Mouse (Mus musculus): ENCODE results near the gene Nudt3. TPM values are rescaled to one million over a fixed set of nuclear protein-coding genes. Genes with fewer than 3 reads are reported as not detected.

Nudt3 gene
- 10 to 100 TPM; 76.6 to 97.6 TPM for polyA plus RNA-seq (2017; shearing (Covaris generic))

GRCm38 (mm10) chr17:27623360-27624326, at the start of gene Nudt3:
Gene Nudt3, minus strand, starts transcription at chr17:27623495.

GRCm38 (mm10) chr17:27655089-27656010, 32.1 kb upstream of the Nudt3 start, which contains the start of gene Pacsin1:
Gene Pacsin1, plus strand, starts transcription at chr17:27655509.

GRCm38 (mm10) chr17:27636132-27637020, 13.1 kb upstream of the Nudt3 start, which contains the start of gene Rps10:
Gene Rps10, minus strand, starts transcription at chr17:27636669.

GRCm38 (mm10) chr17:27634871-27635574, 11.7 kb upstream of the Nudt3 start, which contains the start of gene RPS10-NUDT3:
Gene RPS10-NUDT3, minus strand, starts transcription at chr17:27635222.

GRCm38 (mm10) chr17:27565163-27565941, 57.9 kb downstream of the Nudt3 start, which contains the start of gene AI413582:
Gene AI413582, minus strand, starts transcription at chr17:27565756.

GRCm38 (mm10) chr17:27556315-27557011, 66.8 kb downstream of the Nudt3 start, which contains the start of gene Hmga1:
Gene Hmga1, plus strand, starts transcription at chr17:27556497.

Other genes starting within 250 kb of the Nudt3 start
- gene Grm4, start 102.1 kb downstream of the Nudt3 start, polyA plus RNA-seq (2017; shearing (Covaris generic)), result under 1 TPM in 1 of 2 experiments, not detected in 1; 0.66 TPM
- 10 to 100 TPM; 73.6 to 75.1 TPM for gene Hmga1, start 67.0 kb downstream of the Nudt3 start, polyA plus RNA-seq (2017; shearing (Covaris generic))
- 100 to 1,000 TPM; 125 to 170 TPM for gene AI413582, start 57.7 kb downstream of the Nudt3 start, polyA plus RNA-seq (2017; shearing (Covaris generic))
- gene RPS10-NUDT3, start 11.7 kb upstream of the Nudt3 start, polyA plus RNA-seq (2017; shearing (Covaris generic)), result not detected
- gene Rps10, start 13.2 kb upstream of the Nudt3 start, polyA plus RNA-seq (2017; shearing (Covaris generic)), result 100 to 1,000 TPM; 914 to 952 TPM
- 10 to 100 TPM; 59.2 to 67.8 TPM for gene Pacsin1, start 32.0 kb upstream of the Nudt3 start, polyA plus RNA-seq (2017; shearing (Covaris generic))
- gene Spdef, start 105.5 kb upstream of the Nudt3 start, polyA plus RNA-seq (2017; shearing (Covaris generic)), result 1 to 10 TPM in 1 of 2 experiments, under 1 TPM in 1; 0.57 to 2.9 TPM
- gene D17Wsu92e, start 197.2 kb upstream of the Nudt3 start, polyA plus RNA-seq (2017; shearing (Covaris generic)), result 10 to 100 TPM; 19.5 to 35.5 TPM
- 100 to 1,000 TPM; 165 to 185 TPM for gene Snrpc, start 214.7 kb upstream of the Nudt3 start, polyA plus RNA-seq (2017; shearing (Covaris generic))
- 1 to 10 TPM; 2.6 to 3.0 TPM for gene Uhrf1bp1, start 232.9 kb upstream of the Nudt3 start, polyA plus RNA-seq (2017; shearing (Covaris generic))